11 mouse cellular contexts compared by ENCODE assay signal in genomic region chr6:99295495-99295894, GRCm38 (mm10).
A peak's percentile ranks its signal among the peaks of the same experiment; 100 is the strongest.
DNase-seq lines count a peak whose midpoint lies in the region; ATAC-seq lines count a peak whose summit lies in the region.
"Had no signal": no experiment of that assay in that cellular context is flagged by ENCODE, and none has a peak within 500 bp of the region (broad histone marks: within the 10 kb centered on the region; RNA-seq: fewer than 3 reads in every experiment).

No protein-coding gene starts in this region.

- no peak for ATAC-seq in heart, embryonic 11.5 days (replicated peaks; ENCODE audit: insufficient number of reproducible peaks, low FRiP score, low TSS enrichment)
- no peak for ATAC-seq in limb, embryonic 13.5 days (ENCODE audit: low FRiP score, low read depth)
- peak; percentile 60 for ATAC-seq in megakaryocyte, adult 5-6 weeks (ENCODE audit: poor library complexity, severe bottlenecking)
- no peak for ATAC-seq in forebrain, embryonic 11.5 days (replicated peaks; ENCODE audit: low FRiP score)
- ATAC-seq: hindbrain, embryonic 16.5 days had no signal

- no peak overlapping the region for H3K9ac ChIP-seq in heart, embryonic 11.5 days (ENCODE audit: low read depth, low read length)
- no peak overlapping the region for H3K9ac ChIP-seq in limb, embryonic 13.5 days
- no peak overlapping the region for H3K9ac ChIP-seq in forebrain, embryonic 11.5 days (ENCODE audit: low read length)

- no peaks in the 10 kb centered on the region for H3K36me3 ChIP-seq in heart, embryonic 11.5 days (ENCODE audit: control insufficient read depth, insufficient read depth, low read length)
- no peaks in the 10 kb centered on the region for H3K36me3 ChIP-seq in limb, embryonic 13.5 days
- H3K36me3 ChIP-seq in limb, embryonic 10.5 days, result no peaks in the 10 kb centered on the region
- H3K36me3 ChIP-seq in forebrain, embryonic 11.5 days (ENCODE audit: control insufficient read depth, insufficient read depth, low read length), result no peaks in the 10 kb centered on the region

- H3K4me2 ChIP-seq in heart, embryonic 11.5 days, result no peak overlapping the region
- H3K4me2 ChIP-seq in limb, embryonic 13.5 days (replicated peaks), result no peak overlapping the region
- no peak overlapping the region for H3K4me2 ChIP-seq in forebrain, embryonic 11.5 days (ENCODE audit: low read depth, low read length, severe bottlenecking)
- H3K4me2 ChIP-seq: liver, embryonic 11.5 days had no signal

- peak; percentile 34 to 46 for DNase-seq in heart, adult 18-20 months
- no peak for DNase-seq in limb, embryonic 10.5 days (ENCODE audit: low spot score)
- DNase-seq in brain, adult 2 months (ENCODE audit: low read depth, low spot score), result peak; percentile 65
- DNase-seq in adrenal gland, postnatal 10 days, result no peak
- no peak for DNase-seq in forebrain, embryonic 11.5 days (ENCODE audit: low spot score)

- no peaks in the 10 kb centered on the region for H3K9me3 ChIP-seq in heart, embryonic 11.5 days (replicated peaks; ENCODE audit: control insufficient read depth, low read length)
- no peaks in the 10 kb centered on the region for H3K9me3 ChIP-seq in limb, embryonic 13.5 days
- no peaks in the 10 kb centered on the region for H3K9me3 ChIP-seq in limb, embryonic 10.5 days (replicated peaks)
- H3K9me3 ChIP-seq in forebrain, embryonic 11.5 days (ENCODE audit: control insufficient read depth, low read length), result no peaks in the 10 kb centered on the region

- H3K4me3 ChIP-seq in heart, embryonic 11.5 days (ENCODE audit: low read depth, low read length), result no peak overlapping the region
- H3K4me3 ChIP-seq in limb, embryonic 13.5 days, result no peak overlapping the region
- H3K4me3 ChIP-seq in limb, embryonic 10.5 days, result no peak overlapping the region
- no peak overlapping the region for H3K4me3 ChIP-seq in forebrain, embryonic 11.5 days (ENCODE audit: low read depth, low read length)
- H3K4me3 ChIP-seq: erythroblast, embryonic 14.5 days had no signal

- WGBS in heart, embryonic 11.5 days (ENCODE audit: insufficient replicate concordance), result 77% methylated on average over 8 of the region's 8 CpGs
- WGBS in limb, embryonic 13.5 days, result 75% methylated on average over 8 of the region's 8 CpGs
- 85% methylated on average over 8 of the region's 8 CpGs for WGBS in limb, embryonic 10.5 days
- whole genome bisulfite sequencing in forebrain, embryonic 11.5 days, result 88% methylated on average over 8 of the region's 8 CpGs

- H3K27me3 ChIP-seq in heart, embryonic 11.5 days (ENCODE audit: control insufficient read depth, insufficient read depth, low read length), result no peaks in the 10 kb centered on the region
- H3K27me3 ChIP-seq in limb, embryonic 13.5 days, result no peaks in the 10 kb centered on the region
- no peaks in the 10 kb centered on the region for H3K27me3 ChIP-seq in limb, embryonic 10.5 days (ENCODE audit: low read depth, poor library complexity, severe bottlenecking)
- H3K27me3 ChIP-seq in forebrain, embryonic 11.5 days (ENCODE audit: control insufficient read depth, insufficient read depth, low read length), result no peaks in the 10 kb centered on the region

- H3K4me1 ChIP-seq in heart, embryonic 11.5 days (ENCODE audit: control insufficient read depth, insufficient read depth, low read length), result no peaks in the 10 kb centered on the region
- peaks cover 12% of the 10 kb centered on the region for H3K4me1 ChIP-seq in limb, embryonic 13.5 days
- H3K4me1 ChIP-seq in limb, embryonic 10.5 days, result no peaks in the 10 kb centered on the region
- no peaks in the 10 kb centered on the region for H3K4me1 ChIP-seq in forebrain, embryonic 11.5 days (replicated peaks; ENCODE audit: control insufficient read depth, insufficient read depth, low read length)

- no peak overlapping the region for H3K27ac ChIP-seq in heart, embryonic 11.5 days (ENCODE audit: low read depth, low read length)
- peak overlapping the region; percentile 22; the same call in 1 of the 2 replicates for H3K27ac ChIP-seq in limb, embryonic 13.5 days
- H3K27ac ChIP-seq in limb, embryonic 10.5 days, result no peak overlapping the region
- H3K27ac ChIP-seq in forebrain, embryonic 11.5 days (ENCODE audit: low read depth, low read length), result no peak overlapping the region

Comparison
In these comparisons a context has a peak if more than half of its experiments do, and no peak if none do; other contexts are left out.
1. DNase-seq: peak in heart, adult 18-20 months (2 of 2) and brain, adult 2 months (single experiment); none in limb, embryonic 10.5 days (single experiment), adrenal gland, postnatal 10 days (single experiment) and forebrain, embryonic 11.5 days (single experiment).